Mouse (Mus musculus): ENCODE results near the gene Gm20388. TPM values are rescaled to one million over a fixed set of nuclear protein-coding genes. Genes with fewer than 3 reads are reported as not detected.
A peak's percentile ranks its signal among the peaks of the same experiment; 100 is the strongest.
"Not testable (repeated sequence)": the region's sequence is repeated elsewhere in the genome, so short reads cannot be mapped to it uniquely, and the experiment has no call there.

Gene Gm20388
- total RNA-seq, 2 experiments from 2014 or later = 4.0 TPM; not detected in 1

GRCm38 (mm10) chr8:120316707-120317106, 406.1 kb downstream of the Gm20388 start:
- no peak for DNase-seq

GRCm38 (mm10) chr8:120317118-120317824, 406.6 kb downstream of the Gm20388 start:
- no peak for DNase-seq

- DNase-seq = no peak
Measured at GRCm38 (mm10) chr8:120318476-120318991, 407.9 kb downstream of the Gm20388 start.

GRCm38 (mm10) chr8:120319449-120319848, 408.8 kb downstream of the Gm20388 start:
- DNase-seq = peak; percentile 75 to 83

GRCm38 (mm10) chr8:120320146-120320545, 409.5 kb downstream of the Gm20388 start:
- DNase-seq = no peak

GRCm38 (mm10) chr8:120321724-120322123, 411.1 kb downstream of the Gm20388 start:
- DNase-seq = no peak

- DNase-seq = peak; percentile 51 to 73
Measured at GRCm38 (mm10) chr8:120322956-120323448, 412.4 kb downstream of the Gm20388 start.

GRCm38 (mm10) chr8:120324555-120324954, 413.9 kb downstream of the Gm20388 start:
- peak in 1 of 2 experiments; percentile 69 for DNase-seq

GRCm38 (mm10) chr8:120325172-120325767, 414.6 kb downstream of the Gm20388 start:
- DNase-seq = no peak

GRCm38 (mm10) chr8:120327131-120327554, 416.5 kb downstream of the Gm20388 start:
- peak in 1 of 2 experiments; percentile 54 for DNase-seq

GRCm38 (mm10) chr8:120328361-120329022, 417.9 kb downstream of the Gm20388 start:
- no peak for DNase-seq

- no peak for DNase-seq
Measured at GRCm38 (mm10) chr8:120329030-120329748, 418.5 kb downstream of the Gm20388 start.

- no peak for DNase-seq
Measured at GRCm38 (mm10) chr8:120331027-120331426, 420.4 kb downstream of the Gm20388 start.

- DNase-seq = no peak
Measured at GRCm38 (mm10) chr8:120332379-120333229, 422.0 kb downstream of the Gm20388 start.

- DNase-seq = no peak
Measured at GRCm38 (mm10) chr8:120333681-120334080, 423.0 kb downstream of the Gm20388 start.

GRCm38 (mm10) chr8:120334261-120334660, 423.6 kb downstream of the Gm20388 start:
- DNase-seq = not testable (repeated sequence)

GRCm38 (mm10) chr8:120334878-120335261, 424.2 kb downstream of the Gm20388 start:
- DNase-seq = no peak

GRCm38 (mm10) chr8:120335262-120336086, 424.8 kb downstream of the Gm20388 start:
- no peak for DNase-seq

GRCm38 (mm10) chr8:120336087-120336380, 425.4 kb downstream of the Gm20388 start:
- DNase-seq = no peak

GRCm38 (mm10) chr8:120336909-120337555, 426.4 kb downstream of the Gm20388 start:
- no peak for DNase-seq
